Mouse (Mus musculus) forebrain, embryonic 16.5 days (tissue): Measurements from ENCODE around the gene Itgb5. TPM values are rescaled to one million over a fixed set of nuclear protein-coding genes. Genes with fewer than 3 reads are reported as not detected.

ENCODE experiments used
- ATAC-seq: fragments of 200-750 bp; cut with Nextera tagmentation; 2 replicates; pipeline ENCODE4 v1.8.0; 2017; ENCODE audit warnings: mild to moderate bottlenecking, moderate library complexity
- H3K27ac ChIP-seq: fragments of 300-500 bp; sonication (generic); 2 replicates; pipeline ENCODE4 v1.5.1; 2014; ENCODE audit warnings: low read length, control low read depth
- H3K27me3 ChIP-seq: fragments of 300-500 bp; sonication (generic); replicated peaks from 2 replicates; pipeline ENCODE4 v1.6.1; 2014; ENCODE audit warnings: low read length; ENCODE audit not compliant: control insufficient read depth, insufficient read depth
- H3K36me3 ChIP-seq: fragments of 300-500 bp; sonication (generic); 2 replicates; pipeline ENCODE4 v1.6.1; 2014; ENCODE audit not compliant: control insufficient read depth, insufficient read depth
- H3K4me1 ChIP-seq: fragments of 300-500 bp; sonication (generic); replicated peaks from 2 replicates; pipeline ENCODE4 v1.6.1; 2014; ENCODE audit warnings: low read length; ENCODE audit not compliant: control insufficient read depth, insufficient read depth
- H3K4me2 ChIP-seq: fragments of 300-500 bp; sonication (generic); 2 replicates; pipeline ENCODE4 v1.6.1; 2014; ENCODE audit warnings: mild to moderate bottlenecking, low read length, control low read depth
- H3K4me3 ChIP-seq: fragments of 300-500 bp; sonication (generic); replicated peaks from 2 replicates; pipeline ENCODE4 v1.5.1; 2014; ENCODE audit warnings: mild to moderate bottlenecking, low read length, control low read depth
- H3K9ac ChIP-seq: fragments of 300-500 bp; sonication (generic); replicated peaks from 2 replicates; pipeline ENCODE4 v1.6.1; 2014; ENCODE audit warnings: low read depth, low read length, control low read depth
- H3K9me3 ChIP-seq: fragments of 300-500 bp; sonication (generic); 2 replicates; pipeline ENCODE4 v1.6.1; 2016; ENCODE audit warnings: low read length; ENCODE audit not compliant: control insufficient read depth
- WGBS: fragments of 180-500 bp; shearing (Covaris S2); extraction: QIAGEN DNeasy Blood & Tissue Kit; methylation state at CpG from one replicate; pipeline ENCODE4 v1.1.7; 2014; 5-methylcytosine and 5-hydroxymethylcytosine counted together
- polyA plus RNA-seq: library from polyadenylated mRNA; unstranded; fragments of >200 nt; fragmentation: Nextera tagmentation; extraction: Ambion mirVana; gene quantifications from 2 replicates; pipeline ENCODE4 v1.2.1, GENCODE M21; 2015

Gene Itgb5
- polyA plus RNA-seq, 1 experiment from 2014 or later, result 7.7 TPM

DNA sequence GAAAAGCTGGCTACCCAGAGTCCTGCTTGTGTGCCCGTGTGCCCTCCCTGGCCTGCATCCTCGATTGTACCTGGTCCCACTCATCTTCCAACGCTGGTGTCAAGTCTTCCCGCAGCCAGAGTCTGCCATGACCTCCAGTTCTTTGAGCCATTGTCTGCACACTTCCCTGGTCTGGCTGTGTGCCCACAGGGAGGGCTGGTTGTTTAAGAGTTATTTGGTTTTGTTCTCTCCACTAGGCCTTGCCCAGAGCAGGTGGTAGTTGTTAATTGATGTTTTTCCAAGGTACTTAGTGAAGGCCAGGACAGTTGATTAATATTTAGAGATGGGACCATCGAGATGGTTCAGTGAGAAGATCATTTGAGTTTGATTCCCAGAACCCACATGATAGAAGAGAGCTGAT, 54.7 kb downstream of the Itgb5 start:
- Histone ChIP-seq H3K27ac (no peak overlapping the region), H3K4me3 (no peak overlapping the region), H3K9me3 (no peaks in the 10 kb centered on the region), H3K36me3 (no peaks in the 10 kb centered on the region), H3K4me2 (no peak overlapping the region), H3K27me3 (no peaks in the 10 kb centered on the region), H3K4me1 (peaks cover 29% of the 10 kb centered on the region), H3K9ac (no peak overlapping the region)
- WGBS, result 36% methylated on average over 5 of the region's 5 CpGs
- ATAC-seq, result no peak

DNA sequence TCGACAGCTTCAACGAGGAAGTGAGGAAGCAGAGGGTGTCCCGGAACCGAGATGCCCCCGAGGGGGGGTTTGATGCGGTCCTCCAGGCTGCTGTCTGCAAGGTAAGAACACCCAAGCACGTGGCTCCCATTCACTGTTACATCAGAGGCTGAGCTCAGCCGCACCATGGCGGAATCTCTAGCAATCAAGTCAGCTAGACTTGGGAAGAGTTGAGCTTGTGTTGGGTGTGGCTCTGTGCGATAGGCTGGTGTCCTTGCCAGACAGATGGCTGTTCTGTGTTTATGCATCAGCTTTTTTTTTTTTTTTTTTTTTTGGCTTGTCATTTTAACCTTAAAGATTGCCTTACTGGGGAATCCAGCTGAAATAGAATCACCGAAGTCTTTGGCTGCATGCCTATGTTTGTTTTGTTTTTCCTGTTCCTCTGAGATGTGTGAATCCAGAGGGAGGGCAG, 55.6 kb downstream of the Itgb5 start:
- Histone ChIP-seq H3K9ac (no peak overlapping the region), H3K9me3 (no peaks in the 10 kb centered on the region), H3K27me3 (no peaks in the 10 kb centered on the region), H3K27ac (no peak overlapping the region), H3K36me3 (no peaks in the 10 kb centered on the region), H3K4me2 (no peak overlapping the region), H3K4me3 (no peak overlapping the region), H3K4me1 (peaks cover 26% of the 10 kb centered on the region)
- ATAC-seq, result no peak
- WGBS, result 72% methylated on average over 11 of the region's 11 CpGs

DNA sequence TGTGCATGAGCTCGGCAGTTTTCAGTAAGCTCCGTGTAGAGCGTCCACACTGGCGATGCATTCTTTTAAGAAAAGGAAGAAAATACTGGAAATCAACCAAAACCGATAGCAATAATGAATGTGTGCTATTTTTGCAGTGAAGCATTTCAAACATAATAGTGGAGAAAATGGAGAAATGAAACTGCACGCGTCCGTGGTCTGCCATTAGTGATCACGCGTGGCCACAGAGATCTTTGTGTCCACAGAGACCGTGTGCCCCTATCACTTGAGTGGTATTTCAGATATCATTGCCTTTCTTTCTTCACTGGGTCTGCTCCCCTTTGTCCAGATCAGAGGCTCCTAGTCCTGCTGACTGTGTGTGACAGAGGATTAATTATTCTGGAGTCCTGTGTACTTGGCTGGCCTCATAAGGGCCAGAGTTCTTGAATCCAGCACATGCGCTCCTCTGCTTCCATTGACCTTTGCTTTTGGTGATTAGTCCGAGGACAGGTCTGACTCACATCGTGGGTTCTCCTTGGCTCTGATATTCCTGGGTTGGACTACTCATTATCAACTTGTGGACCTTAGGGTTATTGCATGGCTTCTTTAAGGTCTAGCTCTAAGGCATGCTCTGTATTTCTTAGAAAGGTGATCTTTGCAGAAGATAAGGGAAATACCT, 56.3 kb downstream of the Itgb5 start:
- Histone ChIP-seq H3K4me1 (peaks cover 26% of the 10 kb centered on the region), H3K9ac (no peak overlapping the region), H3K4me2 (no peak overlapping the region), H3K9me3 (no peaks in the 10 kb centered on the region), H3K36me3 (no peaks in the 10 kb centered on the region), H3K27ac (no peak overlapping the region), H3K27me3 (no peaks in the 10 kb centered on the region), H3K4me3 (no peak overlapping the region)
- ATAC-seq, result no peak
- WGBS, result 87% methylated on average over 14 of the region's 14 CpGs

DNA sequence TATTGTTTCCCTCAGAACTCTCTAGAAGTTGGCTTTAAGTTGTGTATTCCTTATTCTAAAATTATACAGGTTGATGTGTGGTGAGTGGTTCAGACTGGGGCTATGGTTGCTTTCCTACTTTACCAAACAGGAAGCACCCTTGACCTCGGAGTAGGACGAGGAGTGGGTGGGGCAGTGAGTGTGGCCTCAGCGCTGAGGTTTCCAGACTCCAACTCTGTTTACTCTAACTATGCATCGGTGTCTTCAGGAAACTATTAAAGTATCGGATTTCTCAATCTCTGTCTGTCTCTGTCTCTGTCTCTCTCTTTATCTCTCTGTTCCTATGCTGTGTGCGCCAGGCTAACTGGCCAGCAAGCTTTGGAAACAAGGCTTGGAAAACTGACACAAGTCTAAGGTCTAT, 57.2 kb downstream of the Itgb5 start:
- WGBS, result 87% methylated on average over 6 of the region's 6 CpGs
- H3K27me3 ChIP-seq, result no peaks in the 10 kb centered on the region
- no peaks in the 10 kb centered on the region for H3K9me3 ChIP-seq
- no peak overlapping the region for H3K27ac ChIP-seq
- H3K36me3 ChIP-seq, result no peaks in the 10 kb centered on the region
- H3K4me1 ChIP-seq, result peaks cover 30% of the 10 kb centered on the region
- no peak overlapping the region for H3K9ac ChIP-seq
- no peak overlapping the region for H3K4me2 ChIP-seq
- ATAC-seq, result no peak
- H3K4me3 ChIP-seq, result no peak overlapping the region

GRCm38 (mm10) chr16:33887981-33888380, 58.5 kb downstream of the Itgb5 start:
- 88% methylated on average over 2 of the region's 2 CpGs for WGBS
- Histone ChIP-seq H3K4me3 (no peak overlapping the region), H3K4me2 (no peak overlapping the region), H3K4me1 (peaks cover 28% of the 10 kb centered on the region), H3K27ac (no peak overlapping the region), H3K36me3 (no peaks in the 10 kb centered on the region), H3K27me3 (no peaks in the 10 kb centered on the region), H3K9me3 (no peaks in the 10 kb centered on the region), H3K9ac (no peak overlapping the region)
- no peak for ATAC-seq

DNA sequence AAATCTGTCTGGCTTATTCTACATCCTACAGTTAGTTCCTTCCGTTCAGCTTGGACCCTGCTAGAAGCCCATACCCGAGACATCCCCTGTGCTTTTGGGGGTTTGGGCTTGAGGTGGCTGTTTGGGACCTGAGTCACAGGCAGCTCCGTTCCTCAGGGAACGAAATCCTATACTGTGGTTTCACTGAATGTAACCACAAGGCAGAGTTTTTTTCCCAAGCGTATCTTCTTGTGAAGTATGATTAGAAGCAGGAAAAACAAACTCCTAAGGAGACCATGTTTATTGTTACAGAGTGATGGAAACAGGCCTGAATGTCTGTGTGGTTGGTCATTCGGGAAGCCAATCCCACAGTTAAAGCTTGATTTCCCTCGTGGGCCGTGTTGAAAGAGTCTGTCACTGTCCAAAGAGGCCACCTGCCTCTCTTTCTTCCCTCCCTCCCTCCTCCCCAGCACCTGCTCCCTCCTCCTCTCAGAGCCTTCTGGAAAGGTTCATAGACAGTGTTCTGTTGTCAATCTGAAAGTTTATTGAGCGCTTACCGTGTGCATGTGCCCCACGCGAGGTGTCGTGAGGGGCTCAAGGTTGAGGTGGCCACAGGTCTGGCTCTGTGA, 59.6 kb downstream of the Itgb5 start:
- Histone ChIP-seq H3K27ac (no peak overlapping the region), H3K9me3 (no peaks in the 10 kb centered on the region), H3K4me2 (no peak overlapping the region), H3K27me3 (no peaks in the 10 kb centered on the region), H3K9ac (no peak overlapping the region), H3K4me3 (no peak overlapping the region), H3K36me3 (no peaks in the 10 kb centered on the region), H3K4me1 (peaks cover 17% of the 10 kb centered on the region)
- WGBS, result 87% methylated on average over 13 of the region's 13 CpGs
- no peak for ATAC-seq

- 89% methylated on average over 8 of the region's 8 CpGs for WGBS
- Histone ChIP-seq H3K27me3 (no peaks in the 10 kb centered on the region), H3K4me2 (no peak overlapping the region), H3K4me3 (no peak overlapping the region), H3K4me1 (peaks cover 11% of the 10 kb centered on the region), H3K27ac (no peak overlapping the region), H3K9ac (no peak overlapping the region), H3K36me3 (no peaks in the 10 kb centered on the region), H3K9me3 (no peaks in the 10 kb centered on the region)
- no peak for ATAC-seq
These were observed 61.6 kb downstream of the Itgb5 start for GRCm38 (mm10) chr16:33891099-33891498.

DNA sequence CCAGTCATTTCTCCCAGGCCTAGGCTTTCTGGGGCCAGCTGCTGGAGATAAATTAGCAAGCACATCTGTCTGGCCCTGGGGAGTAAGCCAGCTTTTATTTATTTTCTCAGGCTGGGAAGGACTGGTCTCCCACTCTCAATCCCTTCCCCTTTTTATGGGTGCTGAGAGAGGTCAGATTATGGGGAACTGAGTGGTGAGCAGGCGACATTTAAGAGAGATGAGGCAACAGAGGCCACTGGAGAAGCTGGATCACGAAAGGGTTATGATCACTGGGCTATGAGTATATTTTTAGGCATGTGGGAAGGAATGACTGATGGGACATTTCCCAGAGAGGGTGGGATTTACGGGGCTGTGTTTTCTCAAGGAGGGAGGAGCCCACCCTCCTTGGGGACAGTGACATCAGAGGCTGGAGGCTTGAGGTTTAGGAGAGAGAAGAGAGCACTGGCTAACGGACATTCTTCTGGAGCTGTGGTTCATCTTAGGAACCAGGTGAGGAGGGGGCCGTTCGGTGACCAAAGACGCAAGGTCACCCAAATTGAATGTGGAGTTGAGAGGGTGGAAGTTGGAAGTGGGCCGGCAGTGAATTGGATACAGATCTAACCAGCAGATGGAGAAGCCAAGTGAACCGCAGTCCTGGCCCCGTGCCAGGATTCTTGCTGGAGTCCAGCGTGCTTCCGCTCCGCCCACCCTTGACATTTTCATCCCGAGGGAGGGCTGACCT, 62.3 kb downstream of the Itgb5 start:
- Histone ChIP-seq H3K27me3 (no peaks in the 10 kb centered on the region), H3K36me3 (no peaks in the 10 kb centered on the region), H3K27ac (no peak overlapping the region), H3K4me2 (no peak overlapping the region), H3K4me1 (peaks cover 11% of the 10 kb centered on the region), H3K4me3 (no peak overlapping the region), H3K9me3 (no peaks in the 10 kb centered on the region), H3K9ac (no peak overlapping the region)
- WGBS, result 35% methylated on average over 14 of the region's 14 CpGs
- no peak for ATAC-seq

DNA sequence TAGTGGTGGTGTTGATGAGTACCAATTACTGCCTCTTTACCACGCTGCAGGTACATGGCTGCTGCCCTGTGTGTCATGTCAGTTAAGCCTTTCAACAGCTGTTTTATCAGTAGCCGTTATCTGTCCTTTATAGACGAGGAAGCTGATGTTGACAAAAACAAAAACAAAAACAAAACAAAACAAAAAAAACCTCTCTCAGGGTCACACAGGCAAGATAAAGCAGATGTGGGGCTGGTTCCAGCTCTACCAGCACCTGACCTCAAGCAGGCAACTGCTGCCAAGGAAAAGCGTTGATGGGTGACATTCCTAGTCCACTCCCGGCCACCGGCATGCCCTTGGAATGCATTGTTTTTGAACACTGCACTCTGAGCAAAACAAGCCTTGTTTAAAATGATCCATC, 63.1 kb downstream of the Itgb5 start:
- no peaks in the 10 kb centered on the region for H3K9me3 ChIP-seq
- H3K4me1 ChIP-seq, result peaks cover 11% of the 10 kb centered on the region
- no peak for ATAC-seq
- no peak overlapping the region for H3K4me2 ChIP-seq
- WGBS, result 51% methylated on average over 6 of the region's 6 CpGs
- H3K27me3 ChIP-seq, result no peaks in the 10 kb centered on the region
- no peak overlapping the region for H3K9ac ChIP-seq
- no peak overlapping the region for H3K4me3 ChIP-seq
- no peak overlapping the region for H3K27ac ChIP-seq
- no peaks in the 10 kb centered on the region for H3K36me3 ChIP-seq
